Mouse (Mus musculus): ENCODE data around the gene Defa36. TPM values are rescaled to one million over a fixed set of nuclear protein-coding genes. Genes with fewer than 3 reads are reported as not detected.
"Not testable (repeated sequence)": the region's sequence is repeated elsewhere in the genome, so short reads cannot be mapped to it uniquely, and the experiment has no call there.

Defa36 gene
- polyA plus RNA-seq (2012; ENCODE audit: insufficient read depth, insufficient read length, missing spikeins): not detected in 2 replicates

DNA sequence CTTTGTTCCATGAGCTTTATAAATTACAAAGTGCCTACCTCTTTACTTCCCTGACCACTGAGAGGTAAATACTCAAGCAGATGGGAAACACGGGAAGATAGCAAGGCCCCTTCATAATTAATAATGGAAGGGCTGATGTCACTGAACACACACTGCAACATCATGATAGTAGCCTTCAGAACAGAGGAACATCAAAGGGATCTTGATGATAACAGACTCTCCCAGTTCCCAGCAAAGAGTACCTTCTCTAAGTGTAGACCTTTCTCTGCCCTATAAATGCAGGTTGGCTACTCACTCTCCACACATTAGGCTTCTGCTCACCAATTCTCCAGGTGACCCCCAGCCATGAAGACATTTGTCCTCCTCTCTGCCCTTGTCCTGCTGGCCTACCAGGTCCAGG, at the start of gene Defa36:
TSS of gene Defa36 (plus strand) at position 301 of the 400 bp plus-strand sequence.
- H3K4me1 ChIP-seq (ENCODE audit: control insufficient read depth, insufficient read depth, insufficient read length, low read length); H3K27ac ChIP-seq (replicated peaks; ENCODE audit: low read depth, low read length); H3K4me3 ChIP-seq (ENCODE audit: insufficient read depth, low read depth, low read length): not testable (repeated sequence)

GRCm38 (mm10) chr8:21378215-21378614, 49.0 kb upstream of the Defa36 start, which contains the start of gene Defa2:
TSS of gene Defa2 (plus strand) at chr8:21378515.
- not testable (repeated sequence) for H3K4me1 ChIP-seq (ENCODE audit: control insufficient read depth, insufficient read depth, insufficient read length, low read length); H3K4me3 ChIP-seq (ENCODE audit: insufficient read depth, low read depth, low read length); H3K27ac ChIP-seq (replicated peaks; ENCODE audit: low read depth, low read length)

- H3K4me1 ChIP-seq (ENCODE audit: control insufficient read depth, insufficient read depth, insufficient read length, low read length); H3K4me3 ChIP-seq (ENCODE audit: insufficient read depth, low read depth, low read length); H3K27ac ChIP-seq (replicated peaks; ENCODE audit: low read depth, low read length): not testable (repeated sequence)
These were observed 35.7 kb upstream of the Defa36 start, which contains the start of gene Defa33 for GRCm38 (mm10) chr8:21391511-21391910. TSS of gene Defa33 (plus strand) at chr8:21391811.

DNA sequence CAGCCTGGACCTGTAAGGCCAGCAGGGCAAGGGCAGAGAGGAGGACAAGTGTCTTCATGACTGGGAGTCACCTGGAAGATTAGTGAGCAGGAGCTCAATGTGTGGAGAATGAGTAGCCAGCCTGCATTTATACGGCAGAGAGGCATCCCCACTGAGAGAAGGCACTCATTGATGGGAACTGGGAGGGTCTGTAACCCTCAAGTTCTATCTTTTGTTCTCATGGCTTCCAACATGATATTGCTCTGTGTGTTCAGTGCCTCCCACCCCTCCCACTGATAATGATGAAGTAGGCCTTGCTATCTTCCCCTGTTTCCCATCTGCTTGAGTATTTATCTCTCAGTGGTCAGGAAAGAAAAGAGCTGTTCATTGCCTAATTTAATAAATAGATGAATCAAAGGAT, 29.2 kb downstream of the Defa36 start, which contains the start of gene Gm7849:
TSS of gene Gm7849 (minus strand) at position 101 of the 400 bp plus-strand sequence.
- not testable (repeated sequence) for H3K27ac ChIP-seq (replicated peaks; ENCODE audit: low read depth, low read length); H3K4me1 ChIP-seq (ENCODE audit: control insufficient read depth, insufficient read depth, insufficient read length, low read length); H3K4me3 ChIP-seq (ENCODE audit: insufficient read depth, low read depth, low read length)

Other genes with a start within 250 kb of the Defa36 start
- gene Defa31, start 235.8 kb upstream of the Defa36 start, polyA plus RNA-seq (2012; ENCODE audit: insufficient read depth, insufficient read length, missing spikeins): not detected in 2 replicates
- not detected in 2 replicates for gene Gm15293, start 225.8 kb upstream of the Defa36 start, polyA plus RNA-seq (2012; ENCODE audit: insufficient read depth, insufficient read length, missing spikeins)
- not detected in 2 replicates for gene Gm15292, start 177.7 kb upstream of the Defa36 start, polyA plus RNA-seq (2012; ENCODE audit: insufficient read depth, insufficient read length, missing spikeins)
- not detected in 2 replicates for gene Defa27, start 111.9 kb upstream of the Defa36 start, polyA plus RNA-seq (2012; ENCODE audit: insufficient read depth, insufficient read length, missing spikeins)
- not detected in 2 replicates for gene Defa29, start 100.4 kb upstream of the Defa36 start, polyA plus RNA-seq (2012; ENCODE audit: insufficient read depth, insufficient read length, missing spikeins)
- not detected in 2 replicates for gene Defa2, start 48.9 kb upstream of the Defa36 start, polyA plus RNA-seq (2012; ENCODE audit: insufficient read depth, insufficient read length, missing spikeins)
- not detected in 2 replicates for gene Defa33, start 35.6 kb upstream of the Defa36 start, polyA plus RNA-seq (2012; ENCODE audit: insufficient read depth, insufficient read length, missing spikeins)
- gene Gm7849, start 29.1 kb downstream of the Defa36 start, polyA plus RNA-seq (2012; ENCODE audit: insufficient read depth, insufficient read length, missing spikeins): not detected in 2 replicates
- not detected in 2 replicates for gene Defa20, start 81.8 kb downstream of the Defa36 start, polyA plus RNA-seq (2012; ENCODE audit: insufficient read depth, insufficient read length, missing spikeins)
- not detected in 2 replicates for gene Defa32, start 101.6 kb downstream of the Defa36 start, polyA plus RNA-seq (2012; ENCODE audit: insufficient read depth, insufficient read length, missing spikeins)
- gene Defa37, start 138.0 kb downstream of the Defa36 start, polyA plus RNA-seq (2012; ENCODE audit: insufficient read depth, insufficient read length, missing spikeins): not detected in 2 replicates
- gene Defa28, start 155.6 kb downstream of the Defa36 start, polyA plus RNA-seq (2012; ENCODE audit: insufficient read depth, insufficient read length, missing spikeins): not detected in 2 replicates
- not detected in 2 replicates for gene Gm7861, start 167.1 kb downstream of the Defa36 start, polyA plus RNA-seq (2012; ENCODE audit: insufficient read depth, insufficient read length, missing spikeins)
- gene Defa26, start 190.8 kb downstream of the Defa36 start, polyA plus RNA-seq (2012; ENCODE audit: insufficient read depth, insufficient read length, missing spikeins): not detected in 2 replicates
- not detected in 2 replicates for gene Defa17, start 228.4 kb downstream of the Defa36 start, polyA plus RNA-seq (2012; ENCODE audit: insufficient read depth, insufficient read length, missing spikeins)
- gene Defa34, start 238.4 kb downstream of the Defa36 start, polyA plus RNA-seq (2012; ENCODE audit: insufficient read depth, insufficient read length, missing spikeins): not detected in 2 replicates

Measured in brown adipose tissue, adult 24 weeks (tissue).